Mouse (Mus musculus) midbrain, embryonic 10.5 days (tissue): ENCODE results near the gene Apoh. TPM values are rescaled to one million over a fixed set of nuclear protein-coding genes. Genes with fewer than 3 reads are reported as not detected.
A peak's percentile ranks its signal among the peaks of the same experiment; 100 is the strongest.

Source experiments
- DNase-seq: peaks from one replicate; pipeline ENCODE4 v3.0.0-alpha.2; 2017; ENCODE audit warnings: low spot score
- H3K27ac ChIP-seq: fragments of 300-500 bp; sonication (generic); replicated peaks from 2 replicates; pipeline ENCODE4 v1.5.1; 2016; ENCODE audit warnings: mild to moderate bottlenecking
- H3K27me3 ChIP-seq: fragments of 300-500 bp; sonication (generic); 2 replicates; pipeline ENCODE4 v1.6.1; 2016; ENCODE audit warnings: low read depth, mild to moderate bottlenecking; ENCODE audit not compliant: poor library complexity, severe bottlenecking
- H3K36me3 ChIP-seq: fragments of 300-500 bp; sonication (generic); 2 replicates; pipeline ENCODE4 v1.6.1; 2016; ENCODE audit warnings: mild to moderate bottlenecking, moderate library complexity
- H3K4me1 ChIP-seq: fragments of 300-500 bp; sonication (generic); 2 replicates; pipeline ENCODE4 v1.6.1; 2016
- H3K4me3 ChIP-seq: fragments of 300-500 bp; sonication (generic); 2 replicates; pipeline ENCODE4 v1.5.1; 2016; ENCODE audit warnings: mild to moderate bottlenecking, moderate library complexity
- H3K9me3 ChIP-seq: fragments of 300-500 bp; sonication (generic); replicated peaks from 2 replicates; pipeline ENCODE4 v1.6.1; 2016; ENCODE audit warnings: mild to moderate bottlenecking
- WGBS: fragments of 180-500 bp; shearing (Covaris S2); methylation state at CpG from one replicate; pipeline ENCODE4 v1.1.7; 2016; 5-methylcytosine and 5-hydroxymethylcytosine counted together
- polyA plus RNA-seq: library from polyadenylated mRNA; unstranded; fragments of >200 nt; fragmentation: Nextera tagmentation; extraction: Ambion mirVana; gene quantifications from 2 replicates; pipeline ENCODE4 v1.2.1, GENCODE M21; 2016

Gene Apoh
- polyA plus RNA-seq, 1 experiment from 2014 or later = not detected

DNA sequence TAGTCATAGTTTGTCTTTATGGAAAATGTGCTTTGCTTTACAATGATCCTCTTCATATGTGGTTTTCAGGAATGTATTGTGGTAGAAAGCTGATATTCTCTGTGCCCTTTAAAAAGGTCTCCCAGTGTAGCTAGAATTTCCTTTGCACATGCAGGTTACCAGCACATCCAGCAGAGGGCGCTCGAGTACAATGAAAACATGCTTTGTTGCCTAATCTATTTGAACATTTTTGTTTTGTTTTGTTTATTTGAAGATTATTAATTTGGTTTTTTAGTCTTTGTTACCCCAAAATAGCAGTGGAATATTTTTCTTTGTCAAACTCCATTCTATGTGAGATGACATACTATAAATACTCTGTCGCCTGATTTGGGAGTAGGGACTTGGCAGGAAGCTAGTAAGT is 106.7 kb downstream of the Apoh start:
- Histone ChIP-seq H3K9me3 (0 out of 2 replicates have a peak, but pooled peaks cover 9% of the 10 kb centered on the region), H3K36me3 (peaks cover 20% of the 10 kb centered on the region), H3K4me1 (peaks cover 2% of the 10 kb centered on the region), H3K27me3 (no peaks in the 10 kb centered on the region), H3K4me3 (no peak overlapping the region), H3K27ac (no peak overlapping the region; the same call in 1 of the 2 replicates)
- DNase-seq = peak; percentile 70
- 35% methylated on average over 3 of the region's 3 CpGs for WGBS

DNA sequence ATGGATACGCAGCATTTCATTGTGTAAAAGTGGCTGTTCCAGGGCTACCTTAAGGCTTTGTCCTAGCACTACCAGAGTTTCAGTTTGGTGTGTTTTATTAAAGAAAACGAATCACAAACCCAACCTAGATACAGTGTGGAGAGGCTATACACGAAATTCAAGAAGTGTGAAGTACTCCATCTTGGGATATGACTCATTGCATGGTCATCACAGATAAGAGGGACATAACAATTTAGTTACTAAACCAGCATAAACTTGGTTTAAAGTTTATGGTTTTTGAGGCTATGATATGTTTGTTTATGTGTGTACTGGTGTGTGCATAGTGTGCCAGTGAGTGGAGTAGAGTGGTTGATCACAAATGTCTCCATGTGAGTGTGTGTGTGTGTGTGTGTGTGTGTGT is 116.4 kb downstream of the Apoh start:
- Histone ChIP-seq H3K4me1 (no peaks in the 10 kb centered on the region), H3K36me3 (peaks cover 19% of the 10 kb centered on the region; the same call in 1 of the 2 replicates), H3K27ac (no peak overlapping the region), H3K27me3 (no peaks in the 10 kb centered on the region), H3K4me3 (no peak overlapping the region), H3K9me3 (peaks cover 6% of the 10 kb centered on the region; the same call in 1 of the 2 replicates)
- DNase-seq = no peak
- WGBS = 85% methylated on average over 3 of the region's 3 CpGs

Other genes starting within 250 kb of the Apoh start
- gene Prkca, start 574 bp downstream of the Apoh start, polyA plus RNA-seq = 2.5 and 2.6 TPM in 2 replicates
- 13.3 and 15.6 TPM in 2 replicates for gene Cep112, start 81.8 kb downstream of the Apoh start, polyA plus RNA-seq